Comparison of ENCODE assay signal across 19 mouse cellular contexts in genomic region chr16:29526585-29526984, GRCm38 (mm10). TPM values are rescaled to one million over a fixed set of nuclear protein-coding genes. Genes with fewer than 3 reads are reported as not detected.
DNase-seq lines count a peak whose midpoint lies in the region; TF ChIP-seq lines count a peak whose summit lies in the region.
"Had no signal": no experiment of that assay in that cellular context is flagged by ENCODE, and none has a peak within 500 bp of the region (broad histone marks: within the 10 kb centered on the region; RNA-seq: fewer than 3 reads in every experiment).

No protein-coding gene starts in this region.

- H3K4me3 ChIP-seq in CH12.LX (replicated peaks in 1 of 3; ENCODE audit: low read depth in 2 of 3, low read length in 2 of 3, poor library complexity in 1 of 3) = no peak overlapping the region

- in situ Hi-C loops in CH12.LX (cut with MboI; ENCODE audit: low pct_ligation_motif_present, low pct_unique_long_range_greater_than_20kb, low sequenced_read_pairs) = no loop called here

- dilution Hi-C loops in CH12.LX (cut with MboI; ENCODE audit: extremely low pct_ligation_motif_present, extremely low pct_unique_long_range_greater_than_20kb, low sequenced_read_pairs) = no loop called here

- H3K27ac ChIP-seq in CH12.LX (ENCODE audit: insufficient read depth, low read depth) = no peak overlapping the region

- H3K27me3 ChIP-seq in CH12.LX (replicated peaks) = no peaks in the 10 kb centered on the region

- H3K9ac ChIP-seq in CH12.LX (ENCODE audit: insufficient read depth, low read depth) = no peak overlapping the region

- TF ChIP-seq CTCF in CH12.LX (conservative IDR thresholded peaks at IDR 0.05 in 1 of 2, IDR thresholded peaks at IDR 0.05 in 1 of 2; ENCODE audit: low read depth in 2 of 2, low read length in 2 of 2) = no peak

- H3K9me3 ChIP-seq in CH12.LX (replicated peaks; ENCODE audit: low read length) = peaks cover 7% of the 10 kb centered on the region
- H3K9me3 ChIP-seq: G1E had no signal

- TF ChIP-seq RAD21 in CH12.LX (IDR thresholded peaks at IDR 0.05; ENCODE audit: low read depth, low read length) = no peak

- no peaks in the 10 kb centered on the region for H3K79me2 ChIP-seq in CH12.LX (replicated peaks; ENCODE audit: control insufficient read depth, extremely low read depth, insufficient read depth, poor library complexity, severe bottlenecking)

- peaks cover 0 to 25% of the 10 kb centered on the region in 2 experiments; a peak in 2 of 4 replicates for H3K4me1 ChIP-seq in CH12.LX (ENCODE audit: control insufficient read depth in 1 of 2, insufficient read depth in 2 of 2)

- H3K36me3 ChIP-seq in CH12.LX (replicated peaks in 1 of 2; ENCODE audit: control insufficient read depth in 1 of 2, insufficient read depth in 1 of 2, low read length in 1 of 2) = no peaks in the 10 kb centered on the region
- H3K36me3 ChIP-seq: G1E had no signal

- no peak for TF ChIP-seq POLR2A in CH12.LX (IDR thresholded peaks at IDR 0.05; ENCODE audit: low read depth, low read length)

- no peak for DNase-seq in CH12.LX (ENCODE audit: extremely low read depth)
- no peak for DNase-seq in adrenal gland, adult 18-20 months (ENCODE audit: low spot score in 2 of 2)
- DNase-seq: adrenal gland, adult 2 months; adrenal gland, adult 8-10 months; adrenal gland, postnatal 10 days; adrenal gland, postnatal 14 days; adrenal gland, postnatal 25 days; adrenal gland, postnatal 36 days; B cell, adult 2 months; cerebellum, adult 11 months; cerebellum, adult 11-12 months; cerebellum, adult 18-20 months; cerebellum, adult 2 months; cerebellum, adult 8-10 months; cerebellum, adult 9-10 months had no signal

- H3K4me2 ChIP-seq in CH12.LX (ENCODE audit: insufficient read depth, low read depth, poor library complexity, severe bottlenecking) = peak overlapping the region; percentile 32; the same call in 1 of the 2 replicates

- 0 out of 2 replicates have a peak, but pooled peaks have one; percentile 36 for TF ChIP-seq EP300 in CH12.LX (IDR thresholded peaks at IDR 0.05; ENCODE audit: low read length)

TF ChIP-seq in CH12.LX, 34 proteins besides CTCF, POLR2A, EP300 and RAD21:
- TF ChIP-seq GABPA (IDR thresholded peaks at IDR 0.05; ENCODE audit: insufficient replicate concordance, low read depth, low read length) (no peak), IRF4 (IDR thresholded peaks at IDR 0.05; ENCODE audit: low read depth, low read length) (peak; percentile 44; the same call in 1 of the 2 replicates), CHD2 (IDR thresholded peaks at IDR 0.05; ENCODE audit: low read length) (no peak), MAX (IDR thresholded peaks at IDR 0.05; ENCODE audit: low read length) (peak; percentile 58; the same call in 1 of the 2 replicates), JUN (IDR thresholded peaks at IDR 0.05; ENCODE audit: insufficient read depth, low read depth, low read length) (peak; percentile 17; the same call in 1 of the 2 replicates), BHLHE40 (IDR thresholded peaks at IDR 0.05; ENCODE audit: low read depth, low read length) (peak; percentile 87), SIN3A (IDR thresholded peaks at IDR 0.05; ENCODE audit: low read length) (no peak), MYC (IDR thresholded peaks at IDR 0.05; ENCODE audit: low read depth, low read length) (peak; percentile 65; the same call in 1 of the 2 replicates)

RNA-seq across cellular contexts. Expression of gene Atp13a4, which starts 18.1 kb away (rescaled TPM):
- total RNA-seq in CH12.LX (2012; rRNA removed) (not detected in 2 replicates), CH12.LX (2014; rRNA removed) (not detected in 2 replicates)
- not detected in 2 replicates for polyA plus RNA-seq in CH12.LX (2012; ENCODE audit: insufficient read length, low read depth)
- not detected for total RNA-seq in adrenal gland, adult 18-20 months (2021)
- total RNA-seq: adrenal gland, adult 2 months; adrenal gland, adult 8-10 months; adrenal gland, postnatal 25 days; adrenal gland, postnatal 36 days; MEL had no signal
- polyA plus RNA-seq: activated CD4-positive, CD25-positive, alpha-beta regulatory T cell, adult 4 months; adrenal gland, adult 2 months; G1E; Patski had no signal

RNA-seq across cellular contexts. Expression of gene Opa1, which starts 52.5 kb away (rescaled TPM):
- total RNA-seq in CH12.LX (2012; rRNA removed) (42.0 and 46.4 TPM in 2 replicates), CH12.LX (2014; rRNA removed) (49.9 and 56.1 TPM in 2 replicates)
- 54.4 and 57.3 TPM in 2 replicates for polyA plus RNA-seq in CH12.LX (2012; ENCODE audit: insufficient read length, low read depth)
- total RNA-seq in adrenal gland, adult 18-20 months (2021) = 10 to 100 TPM; 91.1 to 99.5 TPM
